Mouse (Mus musculus) CH12.LX (cell line): Measurements from ENCODE around the gene Dnm3. TPM values are rescaled to one million over a fixed set of nuclear protein-coding genes. Genes with fewer than 3 reads are reported as not detected.

ENCODE experiments used
- DNase-seq: peaks from one replicate; pipeline ENCODE4 v3.0.0-alpha.2; 2013; ENCODE audit errors: extremely low read depth
- H3K27ac ChIP-seq: 2 replicates; pipeline ENCODE4 v1.5.1; 2012; ENCODE audit warnings: low read depth, mild to moderate bottlenecking, control low read depth, moderate library complexity; ENCODE audit not compliant: insufficient read depth
- H3K27me3 ChIP-seq: replicated peaks from 2 replicates; pipeline ENCODE3; 2012; ENCODE audit warnings: inconsistent platforms
- H3K36me3 ChIP-seq, 2 experiments: replicated peaks in 1 of 2; 2 replicates each; pipeline versions ENCODE3 to v1.6.1; 2012; ENCODE audit warnings: inconsistent platforms in 1 of 2, low read length in 1 of 2, mild to moderate bottlenecking in 1 of 2, mixed read lengths in 1 of 2, moderate library complexity in 1 of 2; ENCODE audit not compliant: control insufficient read depth in 1 of 2, insufficient read depth in 1 of 2
- H3K4me1 ChIP-seq, 2 experiments: 2 replicates each; pipeline ENCODE4 v1.6.1; 2012; ENCODE audit warnings: inconsistent platforms in 1 of 2, moderate library complexity in 1 of 2; ENCODE audit not compliant: insufficient read depth in 2 of 2, control insufficient read depth in 1 of 2
- H3K4me2 ChIP-seq: 2 replicates; pipeline ENCODE4 v1.6.1; 2012; ENCODE audit warnings: low read depth, mild to moderate bottlenecking, control low read depth; ENCODE audit not compliant: poor library complexity, insufficient read depth, severe bottlenecking
- H3K4me3 ChIP-seq, 3 experiments: fragments of 150-350 bp in 1 of 3; sonication (generic) in 1 of 3; replicated peaks in 1 of 3; 2 replicates each; pipeline versions ENCODE3 to v1.5.1; 2011 to 2012; ENCODE audit warnings: low read depth in 2 of 3, low read length in 2 of 3, mild to moderate bottlenecking in 2 of 3, moderate library complexity in 2 of 3, control low read depth in 1 of 3, improper control_type of control experiment in 1 of 3, inconsistent platforms in 1 of 3, mixed read lengths in 1 of 3; ENCODE audit not compliant: poor library complexity in 1 of 3
- H3K79me2 ChIP-seq: replicated peaks from 2 replicates; pipeline ENCODE4 v1.6.1; 2012; ENCODE audit warnings: mild to moderate bottlenecking, moderate library complexity; ENCODE audit not compliant: control insufficient read depth, poor library complexity, insufficient read depth, severe bottlenecking; ENCODE audit errors: extremely low read depth
- H3K9ac ChIP-seq: 2 replicates; pipeline ENCODE4 v1.6.1; 2012; ENCODE audit warnings: low read depth, mild to moderate bottlenecking, control low read depth, moderate library complexity; ENCODE audit not compliant: insufficient read depth
- H3K9me3 ChIP-seq: replicated peaks from 2 replicates; pipeline ENCODE3; 2012; ENCODE audit warnings: low read length, inconsistent platforms, mixed read lengths
- BHLHE40 ChIP-seq: IDR thresholded peaks from 2 replicates; pipeline ENCODE4 v1.6.1; 2011; ENCODE audit warnings: mild to moderate bottlenecking, low read depth, low read length, improper control_type of control experiment
- CHD1 ChIP-seq: IDR thresholded peaks from 2 replicates; pipeline ENCODE4 v1.6.1; 2012; ENCODE audit warnings: low read depth, low read length, improper control_type of control experiment, inconsistent platforms
- CHD2 ChIP-seq: IDR thresholded peaks from 2 replicates; pipeline ENCODE4 v1.6.1; 2011; ENCODE audit warnings: low read length, improper control_type of control experiment
- CTCF ChIP-seq, 2 experiments: IDR thresholded peaks in 1 of 2; conservative IDR thresholded peaks in 1 of 2; 2 replicates each; pipeline ENCODE4 v1.5.1; 2011 to 2012; ENCODE audit warnings: low read depth in 2 of 2, low read length in 2 of 2, improper control_type of control experiment in 1 of 2, inconsistent platforms in 1 of 2, mild to moderate bottlenecking in 1 of 2, moderate library complexity in 1 of 2
- EP300 ChIP-seq: IDR thresholded peaks from 2 replicates; pipeline ENCODE4 v1.6.1; 2011; ENCODE audit warnings: low read length, improper control_type of control experiment
- HCFC1 ChIP-seq: IDR thresholded peaks from 2 replicates; pipeline ENCODE4 v1.6.1; 2012; ENCODE audit warnings: low read depth, mild to moderate bottlenecking, inconsistent platforms, low read length, improper control_type of control experiment
- IRF4 ChIP-seq: IDR thresholded peaks from 2 replicates; pipeline ENCODE4 v1.6.1; 2014; ENCODE audit warnings: low read depth, mild to moderate bottlenecking, inconsistent platforms, low read length, improper control_type of control experiment
- KAT2A ChIP-seq: IDR thresholded peaks from 2 replicates; pipeline ENCODE4 v1.6.1; 2012; ENCODE audit warnings: low read length, improper control_type of control experiment, inconsistent platforms; ENCODE audit not compliant: insufficient replicate concordance
- MAFK ChIP-seq: IDR thresholded peaks from 2 replicates; pipeline ENCODE4 v1.6.1; 2011; ENCODE audit warnings: low read length, improper control_type of control experiment; ENCODE audit not compliant: insufficient replicate concordance
- MAZ ChIP-seq: IDR thresholded peaks from 2 replicates; pipeline ENCODE4 v1.6.1; 2012; ENCODE audit warnings: low read depth, mild to moderate bottlenecking, inconsistent platforms, low read length, improper control_type of control experiment, moderate library complexity
- MXI1 ChIP-seq: IDR thresholded peaks from 2 replicates; pipeline ENCODE4 v1.6.1; 2011; ENCODE audit warnings: mild to moderate bottlenecking, low read depth, low read length, improper control_type of control experiment
- MYC ChIP-seq: IDR thresholded peaks from 2 replicates; pipeline ENCODE4 v1.6.1; 2011; ENCODE audit warnings: low read depth, mild to moderate bottlenecking, improper control_type of control experiment, low read length
- NELFE ChIP-seq: IDR thresholded peaks from 2 replicates; pipeline ENCODE4 v1.6.1; 2011; ENCODE audit warnings: low read depth, low read length, improper control_type of control experiment
- PAX5 ChIP-seq: IDR thresholded peaks from 2 replicates; pipeline ENCODE4 v1.6.1; 2012; ENCODE audit warnings: low read length, inconsistent platforms, mixed read lengths
- POLR2AphosphoS2 ChIP-seq: IDR thresholded peaks from 2 replicates; pipeline ENCODE4 v1.6.1; 2011; ENCODE audit warnings: low read depth, low read length, improper control_type of control experiment
- RAD21 ChIP-seq: IDR thresholded peaks from 2 replicates; pipeline ENCODE4 v1.6.1; 2011; ENCODE audit warnings: low read depth, mild to moderate bottlenecking, low read length, improper control_type of control experiment, moderate library complexity
- RCOR1 ChIP-seq: conservative IDR thresholded peaks from 2 replicates; pipeline ENCODE4 v1.6.1; 2012; ENCODE audit warnings: low read depth, mild to moderate bottlenecking, inconsistent platforms, low read length, improper control_type of control experiment
- TBP ChIP-seq: conservative IDR thresholded peaks from 2 replicates; pipeline ENCODE4 v1.6.1; 2011; ENCODE audit warnings: low read depth, low read length, improper control_type of control experiment
- UBTF ChIP-seq: IDR thresholded peaks from 2 replicates; pipeline ENCODE4 v1.6.1; 2012; ENCODE audit warnings: low read depth, mild to moderate bottlenecking, inconsistent platforms, low read length, improper control_type of control experiment, moderate library complexity
- USF2 ChIP-seq: conservative IDR thresholded peaks from 2 replicates; pipeline ENCODE4 v1.6.1; 2011; ENCODE audit warnings: low read depth, low read length, improper control_type of control experiment
- ZMIZ1 ChIP-seq: IDR thresholded peaks from 2 replicates; pipeline ENCODE4 v1.6.1; 2012; ENCODE audit warnings: low read depth, mild to moderate bottlenecking, inconsistent platforms, low read length, improper control_type of control experiment
- dilution Hi-C: fragments of 300-500 bp; cut with MboI; formaldehyde crosslinking; loops from 2 replicates; pipeline ENCODE4 v1.14.3; 2020; ENCODE audit warnings: low sequenced_read_pairs; ENCODE audit not compliant: extremely low pct_unique_long_range_greater_than_20kb, extremely low pct_ligation_motif_present
- in situ Hi-C: fragments of 300-500 bp; cut with MboI; formaldehyde crosslinking; loops from 3 replicates; pipeline ENCODE4 v1.14.3; 2019; ENCODE audit warnings: low sequenced_read_pairs, low pct_ligation_motif_present, low pct_unique_long_range_greater_than_20kb, mixed read lengths
- polyA plus RNA-seq: library from polyadenylated mRNA; unstranded; fragments of >175 nt; gene quantifications from 2 replicates; pipeline ENCODE4 v1.2.1, GENCODE M21; 2012; ENCODE audit warnings: low read depth; ENCODE audit not compliant: insufficient read length
- total RNA-seq, 2 experiments: library from RNA; depleted of rRNA; stranded (reverse); fragments of 300-350 nt in 1 of 2; fragments of >200 nt in 1 of 2; gene quantifications; 2 replicates each; pipeline ENCODE4 v1.2.3; 2012 to 2014

The Dnm3 gene
- total and polyA plus RNA-seq, 3 experiments: 3.6 to 9.5 (median 6.9) TPM

- no peak overlapping the region for H3K4me3 ChIP-seq
- 0 out of 4 replicates have a peak, but pooled peaks cover 0 to 3% of the 10 kb centered on the region in 2 experiments for H3K4me1 ChIP-seq
- DNase-seq: no peak
- no peak overlapping the region for H3K27ac ChIP-seq
- H3K79me2 ChIP-seq: no peaks in the 10 kb centered on the region
- H3K4me2 ChIP-seq: no peak overlapping the region
- dilution Hi-C loops: no loop called here
- in situ Hi-C loops: no loop called here
- peaks cover 2 to 3% of the 10 kb centered on the region in 2 experiments for H3K36me3 ChIP-seq
- no peaks in the 10 kb centered on the region for H3K9me3 ChIP-seq
- no peak for TF ChIP-seq NELFE
- TF ChIP-seq KAT2A: no peak
- no peak for TF ChIP-seq CHD1
- no peak for TF ChIP-seq RAD21
- TF ChIP-seq TBP: no peak
- no peak for TF ChIP-seq ZMIZ1
- no peak for TF ChIP-seq MAFK
- no peaks in the 10 kb centered on the region for H3K27me3 ChIP-seq
- no peak overlapping the region for H3K9ac ChIP-seq
Observed at GRCm38 (mm10) chr1:162108726-162109436, 369.0 kb downstream of the Dnm3 start.

GRCm38 (mm10) chr1:162108181-162108671 lies 369.6 kb downstream of the Dnm3 start:
- H3K4me3 ChIP-seq: no peak overlapping the region
- H3K9ac ChIP-seq: no peak overlapping the region
- DNase-seq: no peak

More at GRCm38 (mm10) chr1:162108181-162108671, 369.6 kb downstream of the Dnm3 start:
- no peaks in the 10 kb centered on the region for H3K27me3 ChIP-seq
- no peak overlapping the region for H3K27ac ChIP-seq
- H3K4me1 ChIP-seq: 0 out of 4 replicates have a peak, but pooled peaks cover 0 to 3% of the 10 kb centered on the region in 2 experiments
- dilution Hi-C loops: no loop called here
- no peak overlapping the region for H3K4me2 ChIP-seq
- H3K36me3 ChIP-seq: peaks cover 2 to 3% of the 10 kb centered on the region in 2 experiments
- TF ChIP-seq MAZ: no peak
- no peak for TF ChIP-seq POLR2AphosphoS2
- TF ChIP-seq USF2: no peak
- no peak for TF ChIP-seq IRF4
- TF ChIP-seq CHD2: no peak
- TF ChIP-seq TBP: no peak
- no peak for TF ChIP-seq KAT2A
- no peak for TF ChIP-seq RCOR1
- no peak for TF ChIP-seq BHLHE40
- no peak for TF ChIP-seq EP300
- TF ChIP-seq CHD1: no peak
- TF ChIP-seq MYC: no peak
- no peak for TF ChIP-seq UBTF
- no peak for TF ChIP-seq PAX5
- no peak for TF ChIP-seq HCFC1
- no peak for TF ChIP-seq CTCF (conservative IDR thresholded peaks at IDR 0.05 in 1 of 2, IDR thresholded peaks at IDR 0.05 in 1 of 2; ENCODE audit: low read depth in 2 of 2, low read length in 2 of 2)
- TF ChIP-seq MXI1: no peak
- TF ChIP-seq, all 38 proteins: peak for 0
- in situ Hi-C loops: no loop called here
- no peaks in the 10 kb centered on the region for H3K9me3 ChIP-seq
- no peaks in the 10 kb centered on the region for H3K79me2 ChIP-seq
